Mouse (Mus musculus) cerebellum, adult 2 months (tissue): ENCODE measurements around the gene 9530077C05Rik. TPM values are rescaled to one million over a fixed set of nuclear protein-coding genes. Genes with fewer than 3 reads are reported as not detected.

Source experiments
- DNase-seq, 2 experiments: peaks; one replicate each; pipeline ENCODE4 v3.0.0; 2021
- H3K27ac ChIP-seq: fragments of 200-500 bp; 2 replicates; pipeline ENCODE4 v1.5.1; 2012; ENCODE audit warnings: low read length, control low read depth, inconsistent platforms; ENCODE audit not compliant: insufficient read depth
- H3K27me3 ChIP-seq: fragments of 200-500 bp; 2 replicates; pipeline ENCODE4 v1.6.1; 2012; ENCODE audit warnings: inconsistent platforms, mild to moderate bottlenecking, low read length, moderate library complexity; ENCODE audit not compliant: control insufficient read depth, insufficient read depth
- H3K4me1 ChIP-seq: fragments of 200-500 bp; 2 replicates; pipeline ENCODE4 v1.6.1; 2011; ENCODE audit warnings: low read length; ENCODE audit not compliant: control insufficient read depth, insufficient read depth
- H3K4me3 ChIP-seq: fragments of 200-500 bp; replicated peaks from 2 replicates; pipeline ENCODE3; 2011; ENCODE audit warnings: mild to moderate bottlenecking, low read depth, low read length, control low read depth; ENCODE audit not compliant: insufficient read depth
- CTCF ChIP-seq: fragments of 200-500 bp; IDR thresholded peaks from 2 replicates; pipeline ENCODE4 v1.5.1; 2011; ENCODE audit warnings: low read depth, mild to moderate bottlenecking, control low read depth, low read length, moderate library complexity, borderline replicate concordance; ENCODE audit not compliant: insufficient read depth
- POLR2A ChIP-seq: fragments of 200-500 bp; IDR thresholded peaks from 2 replicates; pipeline ENCODE4 v1.6.1; 2011; ENCODE audit warnings: low read length, control low read depth, borderline replicate concordance; ENCODE audit not compliant: insufficient read depth
- WGBS: fragments of 180-500 bp; shearing (Covaris S2); methylation state at CpG from one replicate; pipeline ENCODE4 v1.1.7; 2018; 5-methylcytosine and 5-hydroxymethylcytosine counted together
- polyA plus RNA-seq: library from polyadenylated mRNA; depleted of rRNA; stranded (reverse); fragments of >200 nt; gene quantifications from 2 replicates; pipeline ENCODE4 v1.2.3, GENCODE M21; 2012

The 9530077C05Rik gene
- polyA plus RNA-seq, 1 experiment, result 9.0 TPM

GRCm38 (mm10) chr9:22455041-22455440 is 43.7 kb downstream of the 9530077C05Rik start:
- no peak overlapping the region for H3K27ac ChIP-seq
- no peaks in the 10 kb centered on the region for H3K27me3 ChIP-seq
- H3K4me1 ChIP-seq, result no peaks in the 10 kb centered on the region; the same call in 1 of the 2 replicates
- no peak overlapping the region for H3K4me3 ChIP-seq
- no peak for DNase-seq
- TF ChIP-seq CTCF, result no peak
- no peak for TF ChIP-seq POLR2A

- no peak overlapping the region for H3K27ac ChIP-seq
- no peak overlapping the region for H3K4me3 ChIP-seq
- WGBS, result 45% methylated on average over 11 of the region's 11 CpGs
- no peak for DNase-seq
- no peaks in the 10 kb centered on the region for H3K27me3 ChIP-seq
- TF ChIP-seq CTCF (no peak), POLR2A (no peak)
- peaks cover 8% of the 10 kb centered on the region for H3K4me1 ChIP-seq
These were observed 46.0 kb downstream of the 9530077C05Rik start for GRCm38 (mm10) chr9:22457142-22457835.

GRCm38 (mm10) chr9:22461946-22462345 is 50.6 kb downstream of the 9530077C05Rik start:
- Histone ChIP-seq H3K4me3 (no peak overlapping the region), H3K4me1 (peaks cover 12% of the 10 kb centered on the region), H3K27ac (peak overlapping the region; percentile 55; the same call in 1 of the 2 replicates), H3K27me3 (no peaks in the 10 kb centered on the region)
- TF ChIP-seq CTCF, result no peak
- TF ChIP-seq POLR2A, result no peak
- DNase-seq, result peak; percentile 95 to 98
- 3% methylated on average over 3 of the region's 3 CpGs for WGBS

GRCm38 (mm10) chr9:22466212-22466611 is 54.9 kb downstream of the 9530077C05Rik start:
- Histone ChIP-seq H3K27me3 (no peaks in the 10 kb centered on the region), H3K4me1 (peaks cover 11% of the 10 kb centered on the region; the same call in 1 of the 2 replicates), H3K4me3 (no peak overlapping the region), H3K27ac (no peak overlapping the region)
- peak in 1 of 2 experiments; percentile 22 for DNase-seq
- no peak for TF ChIP-seq POLR2A
- TF ChIP-seq CTCF, result no peak
- 72% methylated on average over 5 of the region's 5 CpGs for WGBS

GRCm38 (mm10) chr9:22467371-22468169 is 56.3 kb downstream of the 9530077C05Rik start:
- Histone ChIP-seq H3K27me3 (no peaks in the 10 kb centered on the region), H3K27ac (peak overlapping the region; percentile 82), H3K4me3 (peak overlapping the region; percentile 92), H3K4me1 (peaks cover 1% of the 10 kb centered on the region; the same call in 1 of the 2 replicates)
- TF ChIP-seq CTCF, result no peak
- TF ChIP-seq POLR2A, result 0 out of 2 replicates have a peak, but pooled peaks have one; percentile 12
- DNase-seq, result peak; percentile 58 to 70
- under 1% methylated on average over 72 of the region's 73 CpGs for WGBS

- WGBS, result 3% methylated on average over 43 of the region's 43 CpGs
- Histone ChIP-seq H3K4me1 (no peaks in the 10 kb centered on the region; the same call in 1 of the 2 replicates), H3K27ac (peak overlapping the region; percentile 82), H3K4me3 (peak overlapping the region; percentile 92), H3K27me3 (no peaks in the 10 kb centered on the region)
- no peak for TF ChIP-seq CTCF
- TF ChIP-seq POLR2A, result peak; percentile 84
- DNase-seq, result peak in 1 of 2 experiments; percentile 75
These were observed 57.0 kb downstream of the 9530077C05Rik start for GRCm38 (mm10) chr9:22468170-22468898.

- 83% methylated on average over 8 of the region's 8 CpGs for WGBS
- Histone ChIP-seq H3K4me1 (no peaks in the 10 kb centered on the region), H3K27ac (no peak overlapping the region), H3K4me3 (no peak overlapping the region), H3K27me3 (no peaks in the 10 kb centered on the region)
- TF ChIP-seq POLR2A (no peak), CTCF (no peak)
- no peak for DNase-seq
These were observed 57.6 kb downstream of the 9530077C05Rik start for GRCm38 (mm10) chr9:22468899-22469259.
